ENCODE assay signal across 15 mouse cellular contexts in genomic region chr19:4172925-4173324, GRCm38 (mm10). TPM values are rescaled to one million over a fixed set of nuclear protein-coding genes. Genes with fewer than 3 reads are reported as not detected.
DNase-seq lines count a peak whose midpoint lies in the region; ATAC-seq and TF ChIP-seq lines count a peak whose summit lies in the region.
"Had no signal": no experiment of that assay in that cellular context is flagged by ENCODE, and none has a peak within 500 bp of the region (broad histone marks: within the 10 kb centered on the region; RNA-seq: fewer than 3 reads in every experiment).

No protein-coding gene starts in this region.

- H3K27me3 ChIP-seq in heart, adult 2 months (ENCODE audit: control insufficient read depth, insufficient read depth, low read length) = no peaks in the 10 kb centered on the region
- H3K27me3 ChIP-seq in kidney, postnatal 0 days (ENCODE audit: insufficient read depth, low read length) = 0 out of 2 replicates have a peak, but pooled peaks cover 3% of the 10 kb centered on the region
- H3K27me3 ChIP-seq in neural tube, embryonic 13.5 days = peaks cover 3% of the 10 kb centered on the region; the same call in 1 of the 2 replicates

- TF ChIP-seq POLR2A in heart, adult 2 months (IDR thresholded peaks at IDR 0.05; ENCODE audit: insufficient read depth, low read depth, low read length) = 0 out of 2 replicates have a peak, but pooled peaks have one; percentile 23

- peaks cover 10% of the 10 kb centered on the region for H3K4me1 ChIP-seq in heart, adult 2 months (ENCODE audit: control insufficient read depth, insufficient read depth, low read length)
- peaks cover 31% of the 10 kb centered on the region for H3K4me1 ChIP-seq in kidney, postnatal 0 days (replicated peaks; ENCODE audit: insufficient read depth, low read length)
- peaks cover 27% of the 10 kb centered on the region for H3K4me1 ChIP-seq in neural tube, embryonic 13.5 days (replicated peaks)

- 60% methylated on average over 11 of the region's 11 CpGs for WGBS in heart, adult 2 months
- 55% methylated on average over 11 of the region's 11 CpGs for WGBS in kidney, postnatal 0 days
- 63% methylated on average over 11 of the region's 11 CpGs for WGBS in neural tube, embryonic 13.5 days

- no peak for ATAC-seq in kidney, postnatal 0 days (replicated peaks; ENCODE audit: low FRiP score, low read depth)
- ATAC-seq in neural tube, embryonic 13.5 days (ENCODE audit: low read depth) = no peak
- ATAC-seq: hindbrain, postnatal 0 days; liver, postnatal 0 days had no signal

- peak overlapping the region; percentile 92 for H3K27ac ChIP-seq in heart, adult 2 months
- H3K27ac ChIP-seq in kidney, postnatal 0 days = no peak overlapping the region
- no peak overlapping the region for H3K27ac ChIP-seq in neural tube, embryonic 13.5 days (replicated peaks)
- H3K27ac ChIP-seq: hindbrain, postnatal 0 days; limb, embryonic 12.5 days had no signal

- intact Hi-C loops in heart, adult 2 months (cut with DNase I) = no loop called here

- no peak for TF ChIP-seq EP300 in heart, adult 2 months (IDR thresholded peaks at IDR 0.05; ENCODE audit: insufficient read depth, low read depth, low read length)

- TF ChIP-seq CTCF in heart, adult 2 months (IDR thresholded peaks at IDR 0.05) = peak; percentile 51
- TF ChIP-seq CTCF in kidney, postnatal 0 days (IDR thresholded peaks at IDR 0.05; ENCODE audit: low read depth) = peak; percentile 38

- H3K4me2 ChIP-seq in kidney, postnatal 0 days (ENCODE audit: low read length) = no peak overlapping the region
- no peak overlapping the region for H3K4me2 ChIP-seq in neural tube, embryonic 13.5 days
- H3K4me2 ChIP-seq: limb, embryonic 12.5 days had no signal

- peak overlapping the region; percentile 6; the same call in 1 of the 2 replicates for H3K9ac ChIP-seq in heart, adult 2 months (ENCODE audit: low read depth, low read length)
- no peak overlapping the region for H3K9ac ChIP-seq in kidney, postnatal 0 days (ENCODE audit: low read depth, low read length)
- H3K9ac ChIP-seq in neural tube, embryonic 13.5 days = peak overlapping the region; percentile 18; the same call in 1 of the 2 replicates
- H3K9ac ChIP-seq: limb, embryonic 12.5 days; liver, postnatal 0 days had no signal

- H3K9me3 ChIP-seq in kidney, postnatal 0 days (replicated peaks; ENCODE audit: low read length) = no peaks in the 10 kb centered on the region
- H3K9me3 ChIP-seq in neural tube, embryonic 13.5 days = no peaks in the 10 kb centered on the region
- H3K9me3 ChIP-seq: heart, embryonic 10.5 days; limb, embryonic 12.5 days had no signal

- DNase-seq in heart, adult 2 months = peak in 1 of 2 experiments; percentile 34
- DNase-seq in heart, postnatal 4 days = no peak
- no peak for DNase-seq in kidney, postnatal 0 days (ENCODE audit: low spot score)
- DNase-seq in kidney, postnatal 14 days = no peak
- DNase-seq in neural tube, embryonic 10.5 days (ENCODE audit: extremely low spot score, low spot score) = no peak
- no peak for DNase-seq in urinary bladder, postnatal 4 days (ENCODE audit: low spot score in 2 of 2)
- DNase-seq: kidney, postnatal 36 days; liver, postnatal 0 days; right cerebral cortex, postnatal 4 days; thymus, adult 18-20 months had no signal

- no peak overlapping the region for H3K4me3 ChIP-seq in heart, adult 2 months
- H3K4me3 ChIP-seq in kidney, postnatal 0 days (replicated peaks; ENCODE audit: low read depth, low read length) = no peak overlapping the region
- H3K4me3 ChIP-seq in neural tube, embryonic 13.5 days = no peak overlapping the region
- H3K4me3 ChIP-seq: heart, embryonic 10.5 days; limb, embryonic 12.5 days; myocyte had no signal

- no peaks in the 10 kb centered on the region for H3K79me2 ChIP-seq in heart, adult 2 months (replicated peaks; ENCODE audit: control insufficient read depth, insufficient read depth, low read length)

- no peaks in the 10 kb centered on the region for H3K36me3 ChIP-seq in heart, adult 2 months (ENCODE audit: control insufficient read depth, insufficient read depth, low read length)
- H3K36me3 ChIP-seq in kidney, postnatal 0 days (ENCODE audit: insufficient read depth, low read length) = no peaks in the 10 kb centered on the region
- no peaks in the 10 kb centered on the region for H3K36me3 ChIP-seq in neural tube, embryonic 13.5 days
- H3K36me3 ChIP-seq: heart, embryonic 10.5 days; limb, embryonic 12.5 days had no signal

RNA-seq across cellular contexts. Expression of gene Carns1, which starts 2.4 kb away (rescaled TPM):
- 10 to 100 TPM; 24.4 to 27.0 TPM for total RNA-seq in heart, adult 2 months (2021)
- polyA plus RNA-seq in heart, adult 2 months (2012; rRNA removed) = 78.0 and 79.1 TPM in 2 replicates
- 10 to 100 TPM; 46.7 to 49.0 TPM for total RNA-seq in heart, postnatal 4 days (2021)
- 2.7 and 3.3 TPM in 2 replicates for polyA plus RNA-seq in kidney, postnatal 0 days (2015; fragmentation: Nextera tagmentation; extraction: Ambion mirVana)
- 5.1 and 6.6 TPM in 2 replicates for polyA plus RNA-seq in neural tube, embryonic 13.5 days (2015; fragmentation: Nextera tagmentation; extraction: Ambion mirVana)

RNA-seq across cellular contexts. Expression of gene Rps6kb2, which starts 9.8 kb away (rescaled TPM):
- total RNA-seq in heart, adult 2 months (2021) = 10 to 100 TPM; 14.7 to 18.2 TPM
- polyA plus RNA-seq in heart, adult 2 months (2012; rRNA removed) = 29.5 and 32.9 TPM in 2 replicates
- total RNA-seq in heart, postnatal 4 days (2021) = 10 to 100 TPM; 26.0 to 26.3 TPM
- polyA plus RNA-seq in kidney, postnatal 0 days (2015; fragmentation: Nextera tagmentation; extraction: Ambion mirVana) = 42.4 and 49.0 TPM in 2 replicates
- 62.7 and 63.6 TPM in 2 replicates for polyA plus RNA-seq in neural tube, embryonic 13.5 days (2015; fragmentation: Nextera tagmentation; extraction: Ambion mirVana)

RNA-seq across cellular contexts. Expression of gene Tbc1d10c, which starts 18.2 kb away (rescaled TPM):
- total RNA-seq in heart, adult 2 months (2021) = 10 to 100 TPM; 12.4 to 14.4 TPM
- polyA plus RNA-seq in heart, adult 2 months (2012; rRNA removed) = 13.7 and 15.8 TPM in 2 replicates
- 1 to 10 TPM; 2.0 to 2.1 TPM for total RNA-seq in heart, postnatal 4 days (2021)
- 3.5 and 3.9 TPM in 2 replicates for polyA plus RNA-seq in kidney, postnatal 0 days (2015; fragmentation: Nextera tagmentation; extraction: Ambion mirVana)
- 0.80 and 0.88 TPM in 2 replicates for polyA plus RNA-seq in neural tube, embryonic 13.5 days (2015; fragmentation: Nextera tagmentation; extraction: Ambion mirVana)

RNA-seq across cellular contexts. Expression of gene Ppp1ca, which starts 18.9 kb away (rescaled TPM):
- total RNA-seq in heart, adult 2 months (2021) = 100 to 1,000 TPM; 272 to 313 TPM
- polyA plus RNA-seq in heart, adult 2 months (2012; rRNA removed) = 406 and 497 TPM in 2 replicates
- total RNA-seq in heart, postnatal 4 days (2021) = 100 to 1,000 TPM; 481 to 484 TPM
- 804 and 864 TPM in 2 replicates for polyA plus RNA-seq in kidney, postnatal 0 days (2015; fragmentation: Nextera tagmentation; extraction: Ambion mirVana)
- 683 and 709 TPM in 2 replicates for polyA plus RNA-seq in neural tube, embryonic 13.5 days (2015; fragmentation: Nextera tagmentation; extraction: Ambion mirVana)

RNA-seq across cellular contexts. Expression of gene Ptprcap, which starts 19.5 kb away (rescaled TPM):
- total RNA-seq in heart, adult 2 months (2021) = 1 to 10 TPM; 1.1 to 1.7 TPM
- 2.2 and 6.4 TPM in 2 replicates for polyA plus RNA-seq in heart, adult 2 months (2012; rRNA removed)
- total RNA-seq in heart, postnatal 4 days (2021) = 1 to 10 TPM; 2.0 to 2.2 TPM
- 0.82 and 0.91 TPM in 2 replicates for polyA plus RNA-seq in kidney, postnatal 0 days (2015; fragmentation: Nextera tagmentation; extraction: Ambion mirVana)
- 0.54 and 1.2 TPM in 2 replicates for polyA plus RNA-seq in neural tube, embryonic 13.5 days (2015; fragmentation: Nextera tagmentation; extraction: Ambion mirVana)

Comparison
In these comparisons a context has a peak if more than half of its experiments do, and no peak if none do; other contexts are left out.
1. RNA of gene Carns1, which starts 2.4 kb away (polyA plus RNA-seq): 78.0 to 79.1 TPM in heart, adult 2 months; 5.1 to 6.6 TPM in neural tube, embryonic 13.5 days and 2.7 to 3.3 TPM in kidney, postnatal 0 days; every median in the first group is over 10 times any median in the second.